Mouse (Mus musculus) yolk sac, embryonic 10.5 days (tissue): ENCODE measurements around the gene Dock4.

ENCODE experiments used
- DNase-seq: peaks from one replicate; pipeline ENCODE4 v3.0.0-alpha.2; 2017; ENCODE audit warnings: low spot score

Dock4 gene

DNA sequence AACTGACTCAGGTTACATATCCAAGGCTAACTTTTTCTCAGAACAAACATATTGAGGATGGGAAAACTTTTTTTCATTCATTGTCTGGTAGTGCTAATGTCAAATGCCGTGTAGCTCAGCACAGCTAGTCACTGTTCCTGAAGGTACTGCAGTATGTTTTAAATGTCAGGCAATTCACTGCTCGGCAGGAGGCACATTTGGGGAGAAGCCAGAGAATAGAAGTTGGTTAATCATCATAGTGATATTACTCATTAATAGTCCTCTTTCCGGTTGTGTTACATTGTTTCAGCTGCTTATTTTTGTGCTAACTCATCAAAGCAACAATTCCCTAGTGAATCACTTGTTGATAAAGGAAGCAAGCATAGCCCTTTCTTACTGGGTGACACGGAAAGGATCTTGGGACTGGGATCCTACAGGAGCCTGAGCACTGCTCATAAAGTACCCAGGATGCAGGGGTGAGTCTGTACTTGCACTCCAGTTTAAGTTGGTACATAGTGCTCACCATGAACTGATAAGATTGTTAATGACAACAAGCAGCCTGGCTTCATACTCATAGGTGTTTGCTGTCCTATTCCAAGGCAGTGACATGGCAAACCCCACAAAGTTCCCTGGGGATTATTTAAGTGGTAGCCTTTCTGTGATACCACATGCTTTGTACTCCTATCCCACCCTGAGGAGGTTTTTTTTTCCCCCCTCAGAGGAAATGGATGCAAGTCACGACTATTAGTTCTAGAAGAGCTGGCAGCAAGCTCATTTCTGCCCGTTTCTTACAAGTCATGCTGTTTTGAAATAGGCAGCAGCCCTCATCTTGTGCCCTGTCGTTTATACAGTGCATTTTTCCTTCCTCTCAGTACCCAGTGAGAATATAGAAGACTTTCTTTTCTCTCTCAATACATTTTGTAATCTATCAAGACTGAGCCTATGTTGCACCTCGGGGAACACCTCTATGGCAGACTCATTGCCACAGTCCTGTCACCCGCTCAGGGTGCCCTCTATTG lies 123.5 kb downstream of the Dock4 start:
- DNase-seq = no peak

DNA sequence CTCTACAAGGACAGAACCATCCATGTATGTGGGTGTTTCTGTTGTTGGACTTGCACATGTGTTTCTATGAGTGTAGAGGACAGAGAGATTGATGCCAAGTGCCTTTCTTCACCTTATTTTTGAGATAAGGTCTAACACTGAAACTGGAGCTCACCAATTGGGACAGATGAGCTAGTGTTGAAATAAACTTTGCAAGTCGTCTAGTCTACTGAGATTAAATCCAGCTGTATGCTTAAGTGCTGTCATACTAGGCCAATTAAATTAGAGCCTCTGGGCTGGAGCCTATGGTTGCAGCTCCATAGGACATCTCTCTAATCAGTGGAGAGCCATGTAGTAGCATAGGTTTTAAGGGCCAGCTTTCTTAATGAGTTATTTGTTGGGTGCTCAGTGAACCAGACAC lies 124.5 kb downstream of the Dock4 start:
- DNase-seq = no peak

DNA sequence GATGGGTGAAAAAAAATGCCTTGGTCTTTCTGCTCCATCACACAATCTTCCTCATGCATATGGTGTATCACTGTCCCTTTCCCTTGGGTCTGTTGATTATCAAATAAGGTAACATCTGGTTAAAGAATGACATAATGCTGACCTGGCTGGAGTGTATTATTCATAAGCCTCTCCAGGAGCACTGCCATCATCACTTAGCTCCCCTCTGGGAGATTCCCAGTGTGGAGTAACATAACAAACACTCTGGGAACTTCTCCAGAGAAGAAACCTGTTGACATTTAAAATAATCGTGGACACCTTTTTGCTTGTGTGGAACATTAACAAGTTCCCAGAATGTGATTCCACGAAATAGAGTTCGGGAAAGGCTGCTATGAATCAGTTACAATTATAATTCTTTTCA lies 128.3 kb downstream of the Dock4 start:
- no peak for DNase-seq

DNA sequence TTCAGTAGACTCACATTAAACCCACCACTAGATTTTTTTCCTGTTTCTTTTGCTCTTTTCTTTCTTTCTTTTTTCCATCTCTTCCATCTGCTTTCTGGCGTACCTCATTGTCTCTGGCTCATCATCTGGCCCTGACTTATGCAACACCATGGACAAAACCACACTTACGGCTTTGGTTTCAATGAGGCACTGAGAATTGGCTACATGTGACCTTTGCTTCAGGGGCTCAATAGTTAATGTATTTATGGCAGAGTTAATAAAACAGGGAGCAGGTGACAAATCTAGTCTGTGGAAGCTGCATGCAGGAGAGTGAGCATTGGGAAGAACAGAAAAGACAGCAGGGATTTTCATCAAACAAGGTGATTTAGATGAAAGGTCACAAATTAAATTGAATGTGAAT lies 131.0 kb downstream of the Dock4 start:
- DNase-seq = no peak

DNA sequence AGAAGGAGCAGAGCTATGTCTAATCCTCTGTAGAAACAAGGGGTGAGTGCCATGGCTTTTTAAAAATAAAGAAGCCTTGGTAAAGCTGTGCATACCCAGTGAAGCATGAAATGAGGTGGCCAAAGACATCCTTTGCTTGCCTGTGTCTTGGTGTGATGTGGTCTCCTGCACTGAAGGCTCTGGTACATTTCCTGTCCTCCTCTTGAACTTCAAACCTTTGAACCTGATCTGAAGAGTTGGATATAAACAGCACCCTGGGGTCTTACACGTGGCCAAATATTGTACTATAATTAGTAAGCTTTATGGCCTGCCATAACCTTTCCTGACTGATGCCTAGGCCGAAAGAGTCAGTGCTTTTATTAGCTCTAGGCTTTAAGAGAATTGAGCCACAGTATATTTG lies 134.6 kb downstream of the Dock4 start:
- no peak for DNase-seq

DNA sequence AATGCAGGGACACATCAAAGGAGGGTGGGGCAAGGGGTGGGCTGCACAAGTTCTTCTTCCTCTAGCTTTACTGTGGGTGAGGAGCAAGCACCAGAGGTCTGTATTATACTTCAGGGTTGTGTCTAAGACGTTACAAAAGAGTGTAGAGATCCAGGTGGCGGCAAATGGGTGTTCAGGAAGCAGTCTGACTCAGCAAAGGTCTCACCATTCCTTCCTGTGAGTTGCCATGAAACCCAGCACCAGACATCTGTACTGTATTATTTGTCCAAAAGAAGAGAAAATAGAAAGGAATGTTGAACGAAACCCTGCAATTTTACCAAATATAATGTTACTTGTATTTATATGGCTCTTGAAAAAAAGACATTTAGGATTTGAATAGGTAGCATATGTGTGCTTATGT lies 135.3 kb downstream of the Dock4 start:
- no peak for DNase-seq

DNA sequence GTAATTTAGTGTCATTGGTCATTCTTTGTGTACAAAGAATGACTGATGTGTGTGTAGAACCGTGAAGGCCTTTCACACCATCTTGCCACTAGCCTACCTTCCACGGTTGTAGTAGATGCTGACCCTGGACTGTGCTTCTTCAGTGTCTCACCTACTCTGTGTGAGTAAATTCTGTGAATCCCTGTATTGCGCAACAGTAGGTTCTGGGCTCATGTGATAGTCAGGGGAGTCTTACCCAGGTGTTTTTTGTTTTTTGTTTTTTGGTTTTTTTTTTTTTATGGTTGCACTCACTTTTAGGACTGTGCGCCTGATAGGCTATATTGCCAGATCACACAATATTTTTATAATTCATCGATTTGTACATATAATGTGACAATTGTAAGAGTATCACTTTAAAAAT lies 136.3 kb downstream of the Dock4 start:
- DNase-seq = no peak

DNA sequence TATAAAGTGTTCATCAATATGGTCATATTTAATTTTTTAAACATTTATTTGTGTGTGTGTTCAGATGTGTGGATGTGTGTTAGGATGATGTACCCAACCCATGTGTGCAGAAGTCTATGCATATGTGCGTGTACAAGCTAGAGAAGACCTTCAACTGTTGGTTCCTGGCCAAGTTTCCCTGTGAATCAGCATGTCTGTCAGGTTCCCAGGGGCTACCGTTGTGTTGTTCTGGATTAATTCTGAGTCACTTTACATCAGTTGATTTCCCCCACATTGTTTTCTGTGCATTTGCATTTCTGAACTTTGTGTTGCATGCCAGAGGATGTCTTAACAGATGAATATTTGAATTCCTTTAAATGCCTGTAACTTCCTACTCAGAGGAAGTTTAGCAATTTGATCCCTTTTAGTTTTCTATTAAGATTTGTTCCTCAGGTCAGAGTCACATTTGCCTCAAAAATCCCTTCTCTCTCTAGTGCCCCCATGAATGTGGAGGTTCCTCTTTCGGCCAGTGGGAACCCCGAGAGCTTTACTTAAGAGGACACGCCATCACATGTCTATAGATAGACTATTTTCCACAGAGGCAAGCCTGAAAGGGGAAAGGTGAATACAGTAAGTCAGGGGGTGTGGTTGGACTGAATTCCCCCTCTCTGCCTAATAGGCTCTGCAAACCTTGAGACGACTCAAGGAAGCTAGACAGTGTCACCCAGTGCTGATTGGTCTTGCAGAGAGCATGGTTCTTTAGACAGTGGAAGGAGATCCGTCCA lies 139.0 kb downstream of the Dock4 start:
- DNase-seq = no peak

DNA sequence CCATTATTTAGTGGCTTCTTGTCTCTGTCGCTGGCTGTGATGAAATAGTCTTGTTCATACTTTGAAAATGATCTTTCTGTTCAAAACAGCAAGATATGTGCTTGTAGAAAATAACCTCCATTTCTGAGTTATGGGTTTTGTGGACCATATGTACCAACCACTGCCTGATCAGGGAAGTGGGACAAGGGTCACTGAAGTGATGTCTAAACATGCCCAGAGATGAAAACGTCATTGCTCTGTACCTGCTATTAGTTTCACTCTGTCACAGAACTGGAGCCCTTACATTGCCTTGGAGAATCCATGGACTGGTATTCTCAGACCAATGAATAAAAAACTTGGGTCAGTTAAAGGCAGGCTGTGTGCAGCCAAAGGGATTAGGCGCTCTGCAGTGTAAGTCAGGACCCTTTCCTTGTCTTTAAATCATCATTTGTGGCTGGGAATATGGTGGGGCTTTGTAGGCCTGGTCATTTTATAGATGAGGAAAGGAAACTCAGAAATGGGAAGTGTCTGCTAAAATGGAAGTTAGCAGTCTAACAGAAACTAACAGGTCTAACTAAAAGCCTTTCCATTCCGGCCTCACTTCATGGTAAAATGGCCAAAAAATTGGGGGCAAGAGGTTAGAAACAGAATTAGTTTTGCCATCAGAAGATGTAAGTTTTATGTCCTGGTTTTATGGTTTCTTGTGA lies 139.8 kb downstream of the Dock4 start:
- DNase-seq = no peak

DNA sequence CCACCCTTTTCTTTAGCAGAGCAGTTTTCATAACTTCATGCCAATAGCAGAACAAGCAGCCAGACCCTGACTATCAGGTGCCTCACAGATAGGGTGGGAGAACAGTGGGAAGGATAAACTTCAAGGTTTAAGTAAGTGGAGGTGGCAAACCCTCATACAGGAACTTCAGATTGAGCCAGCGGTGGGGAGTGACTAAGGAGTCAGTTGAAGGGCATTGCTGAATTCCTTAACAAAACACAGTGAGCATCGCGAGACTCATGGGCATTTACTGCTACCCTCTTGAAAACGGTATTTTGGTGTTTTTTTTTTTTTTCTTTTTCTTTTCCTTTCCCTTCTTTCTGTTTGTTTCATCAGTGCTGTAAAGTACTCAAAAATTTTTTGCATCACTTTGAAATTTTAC lies 148.4 kb downstream of the Dock4 start:
- DNase-seq = no peak

DNA sequence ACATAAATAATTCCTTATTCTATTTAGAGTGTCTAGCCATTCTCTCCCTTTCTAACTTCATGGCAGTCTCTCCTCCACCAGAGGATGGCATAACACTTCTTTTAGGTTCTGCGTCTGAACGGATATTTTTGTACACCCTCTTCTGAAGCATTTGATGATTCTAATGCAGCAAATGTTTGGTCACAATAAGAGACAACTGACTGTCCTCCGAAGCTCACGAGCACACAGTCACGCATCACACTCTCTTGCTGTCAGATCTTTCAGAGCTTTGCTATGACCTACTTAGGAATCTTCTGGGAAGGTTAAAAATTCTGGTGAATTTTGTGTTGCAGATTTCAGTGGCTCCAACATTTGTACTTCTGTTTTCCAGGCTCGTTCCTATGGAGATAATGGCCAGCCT lies 149.7 kb downstream of the Dock4 start:
- DNase-seq = no peak

DNA sequence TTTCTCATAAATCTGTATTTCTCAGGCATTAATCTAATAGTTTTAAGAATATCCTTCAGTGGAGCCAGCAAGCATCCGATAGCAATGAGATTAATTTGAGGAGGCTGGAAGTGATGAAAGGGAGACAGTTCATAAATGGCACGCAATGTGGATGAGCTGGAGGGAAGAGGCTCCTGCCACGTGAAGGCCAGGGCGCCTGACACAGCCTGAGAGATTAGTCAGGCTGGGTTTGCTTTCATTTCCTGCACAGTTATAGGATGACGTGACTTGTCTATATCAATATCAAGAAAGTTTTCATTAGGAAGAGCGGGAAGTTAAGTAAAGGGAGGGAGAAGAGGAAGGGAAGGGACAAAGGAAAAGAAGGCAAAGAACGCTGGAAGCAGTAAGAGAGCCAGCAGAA lies 150.3 kb downstream of the Dock4 start:
- no peak for DNase-seq

DNA sequence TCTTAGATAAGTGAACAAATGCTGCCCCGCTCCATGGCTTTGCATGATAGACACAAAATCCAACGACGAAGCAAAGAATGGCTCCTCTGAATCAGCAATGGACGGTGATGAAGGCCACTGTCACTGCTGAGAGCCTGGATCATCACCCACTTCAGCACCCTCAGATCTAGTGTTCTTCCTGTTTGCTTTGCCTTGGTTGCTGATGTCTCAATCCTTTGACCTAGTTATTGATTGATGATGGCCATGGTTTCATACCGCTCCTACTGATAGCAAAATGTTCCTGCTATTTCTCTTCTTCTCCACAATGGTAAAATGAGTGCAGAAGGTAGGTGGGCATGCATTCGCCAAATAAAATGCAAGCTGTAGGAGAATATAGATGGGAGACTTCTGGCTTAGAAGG lies 150.7 kb downstream of the Dock4 start:
- DNase-seq = peak; percentile 4

DNA sequence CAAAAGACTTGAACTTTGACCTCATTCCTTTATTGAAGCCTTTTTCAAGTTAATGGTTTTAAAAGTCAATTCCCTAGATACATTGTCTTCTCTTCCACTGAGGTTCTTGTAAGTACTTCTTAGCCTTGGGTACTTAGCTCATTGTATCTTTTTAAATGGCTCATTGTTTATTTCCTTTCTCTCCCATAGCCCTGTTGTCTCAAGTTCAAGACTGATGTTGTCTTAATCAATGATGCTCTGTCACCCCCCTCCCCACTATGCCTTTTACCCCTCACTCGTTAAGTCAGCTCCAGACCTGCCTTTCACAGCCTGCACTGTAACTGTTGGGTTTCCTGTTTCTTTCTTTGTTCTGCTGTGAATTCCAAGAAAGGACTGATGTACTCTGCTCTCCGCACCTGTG lies 154.2 kb downstream of the Dock4 start:
- DNase-seq = no peak

DNA sequence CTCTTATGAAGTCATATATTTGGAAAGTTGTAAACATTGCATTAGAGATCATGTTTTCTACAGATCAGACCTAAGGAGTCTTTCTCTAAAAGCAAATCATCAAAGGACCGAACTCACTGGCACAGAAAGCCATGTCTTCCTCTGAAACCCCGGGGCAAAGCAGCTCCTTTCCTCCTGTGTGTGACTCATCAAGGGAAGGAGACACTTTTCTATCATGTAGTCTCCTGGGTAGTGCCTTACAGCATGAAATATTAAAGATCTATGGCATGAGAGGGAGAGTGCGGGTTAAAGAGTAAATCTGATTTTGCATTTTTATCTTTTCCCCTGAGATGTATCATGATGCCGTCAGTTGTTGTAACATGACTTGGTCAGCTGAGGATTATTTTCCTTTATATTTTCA lies 159.8 kb downstream of the Dock4 start:
- no peak for DNase-seq

DNA sequence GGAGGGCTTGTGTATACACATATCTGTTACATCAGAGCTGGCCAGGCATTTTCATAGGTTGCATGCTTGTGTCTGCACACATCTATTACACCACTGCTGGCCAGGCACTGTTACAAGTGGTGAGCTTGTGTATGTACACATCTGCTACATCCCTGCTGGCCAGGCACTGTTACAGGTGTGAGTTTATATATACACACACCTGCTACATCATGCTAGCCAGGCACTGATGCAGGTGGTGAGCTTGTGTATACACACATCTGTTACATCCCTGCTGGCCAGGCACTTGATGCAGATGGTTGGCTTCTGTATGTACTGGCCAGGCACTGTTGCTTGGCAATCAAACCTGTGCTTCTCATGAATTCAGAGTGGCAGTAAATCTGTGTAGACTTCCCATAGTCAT lies 177.2 kb downstream of the Dock4 start:
- DNase-seq = no peak

DNA sequence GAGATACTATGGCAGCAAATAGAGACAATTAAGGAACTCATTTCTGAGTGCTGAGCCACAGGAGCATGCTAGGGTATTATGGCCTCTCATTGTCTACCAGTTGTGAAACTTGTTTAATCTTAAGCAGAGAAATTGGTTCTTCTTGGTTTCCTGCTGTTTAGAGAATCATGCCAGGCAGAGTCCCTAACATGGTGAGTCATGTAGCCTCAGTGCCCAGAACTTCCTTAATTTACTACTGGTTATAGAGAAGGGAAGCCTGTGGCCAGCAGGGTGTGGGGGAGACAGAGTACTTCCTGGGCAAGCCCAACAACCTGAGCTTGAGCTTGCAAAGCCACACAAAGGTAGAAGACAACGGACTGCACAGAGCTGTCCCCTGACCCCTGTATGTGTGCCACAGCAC lies 180.8 kb downstream of the Dock4 start:
- no peak for DNase-seq

DNA sequence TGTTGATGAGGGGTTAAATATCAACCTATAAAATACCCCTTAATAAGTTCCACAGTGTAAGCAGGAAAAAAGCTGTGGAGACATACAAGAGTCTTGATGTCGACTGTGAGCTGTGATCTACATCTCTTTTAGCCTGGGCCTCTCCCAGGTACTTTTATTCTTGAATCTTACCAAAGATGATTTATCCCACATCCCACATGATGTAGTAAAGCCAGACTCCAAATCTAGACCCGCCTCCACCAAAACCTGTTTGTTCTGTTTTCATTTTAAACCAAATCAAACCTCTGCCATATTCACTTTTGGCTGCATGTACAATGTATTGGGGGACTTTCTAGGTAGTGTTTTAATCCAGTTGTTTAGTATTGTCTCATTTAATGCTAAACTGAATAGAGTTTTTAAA lies 187.5 kb downstream of the Dock4 start:
- no peak for DNase-seq

DNA sequence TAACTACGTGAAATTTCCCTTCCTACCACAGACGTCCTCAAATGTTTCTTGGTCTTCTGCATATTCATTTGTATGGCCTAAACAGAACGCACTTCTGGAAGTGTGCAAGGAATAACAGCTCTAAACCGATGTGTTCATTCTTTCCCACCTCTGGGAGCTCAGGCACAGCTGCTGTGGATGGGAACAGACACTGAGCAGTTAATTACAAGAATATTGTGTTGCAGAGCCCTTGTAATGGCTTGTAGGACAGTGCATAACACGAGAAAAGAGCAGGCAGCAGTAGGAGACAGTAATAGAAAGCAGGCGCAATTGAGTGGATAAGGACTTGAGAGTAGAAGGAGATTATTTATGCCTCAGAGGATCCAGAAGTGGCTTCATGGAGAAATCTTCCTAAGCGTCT lies 188.4 kb downstream of the Dock4 start:
- no peak for DNase-seq

DNA sequence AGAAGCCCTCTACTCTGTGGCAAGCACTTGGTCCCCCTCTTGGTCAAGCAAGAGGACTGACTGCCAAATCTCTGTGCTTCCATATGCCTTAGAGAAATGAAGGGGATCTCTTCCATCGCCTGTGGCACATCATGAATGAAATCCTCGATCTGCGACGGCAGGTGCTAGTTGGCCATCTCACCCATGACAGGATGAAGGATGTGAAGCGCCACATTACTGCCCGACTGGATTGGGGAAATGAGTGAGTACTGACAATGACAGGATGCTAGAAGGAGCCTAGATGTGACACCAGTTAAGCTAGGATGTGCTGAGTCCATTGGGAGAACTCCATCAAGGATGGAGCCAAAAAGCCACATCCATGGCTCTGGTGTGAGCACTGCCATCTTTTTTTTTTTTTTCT lies 190.2 kb downstream of the Dock4 start:
- DNase-seq = no peak

DNA sequence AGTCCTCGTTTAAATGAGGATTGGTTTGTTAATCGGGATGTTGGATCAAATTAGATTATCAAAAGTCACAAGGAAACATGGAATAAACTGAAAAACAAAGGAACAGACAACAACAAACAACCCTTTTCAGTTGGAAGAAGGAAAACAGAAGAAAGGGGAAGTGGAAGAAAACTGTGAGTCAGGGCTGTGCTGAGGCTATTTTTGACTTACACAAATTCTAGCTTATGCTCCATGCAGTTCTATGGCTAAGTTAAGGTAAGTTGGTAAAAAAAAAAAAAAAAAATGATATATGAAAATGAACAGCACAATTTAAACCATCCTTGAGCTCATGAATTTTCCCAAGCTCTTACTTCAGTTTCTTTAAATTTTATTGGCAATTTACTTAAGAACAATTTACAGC lies 191.7 kb downstream of the Dock4 start:
- no peak for DNase-seq

DNA sequence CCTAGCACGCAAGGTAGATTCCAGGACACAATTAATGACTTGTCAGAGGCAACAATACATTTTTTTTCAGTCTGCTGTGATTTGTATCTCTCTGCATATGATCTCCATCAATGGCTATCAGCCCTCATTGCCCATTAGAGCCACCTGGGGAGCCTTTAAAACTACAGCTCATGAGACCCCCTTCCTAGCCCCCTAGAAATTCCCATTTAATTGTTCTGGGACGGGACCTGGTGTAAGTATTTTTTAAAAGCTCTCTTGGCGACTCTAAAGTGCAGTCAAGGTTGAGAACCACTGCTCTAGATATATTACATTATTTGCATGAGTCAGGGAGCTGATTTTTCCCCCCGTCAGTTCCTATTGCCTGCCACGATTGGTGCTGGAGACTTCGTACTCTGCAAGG lies 200.1 kb downstream of the Dock4 start:
- DNase-seq = no peak

DNA sequence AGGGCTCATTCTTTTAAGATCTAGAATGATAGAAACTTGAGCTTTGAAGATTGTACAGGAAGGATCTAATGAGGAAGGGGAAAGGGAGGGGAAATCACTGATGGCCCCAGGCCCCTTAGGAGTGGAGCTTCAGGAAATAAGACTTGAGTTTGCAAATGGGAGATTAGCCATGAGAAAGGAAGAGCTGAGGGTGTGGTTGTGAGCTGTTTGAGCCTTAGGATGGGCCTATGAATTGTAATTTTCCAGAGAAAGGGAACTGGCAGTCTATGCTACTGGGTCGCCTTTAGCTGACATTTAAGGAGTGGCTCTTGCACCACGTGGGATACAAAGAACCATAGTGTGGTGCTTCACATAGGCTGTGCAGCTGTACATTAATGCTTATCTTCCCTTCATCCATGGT lies 208.6 kb downstream of the Dock4 start:
- DNase-seq = no peak
